In genomic region chr15:88890751-88891675, GRCm38 (mm10) we compare ENCODE assay signal across 8 mouse cellular contexts. TPM values are rescaled to one million over a fixed set of nuclear protein-coding genes. Genes with fewer than 3 reads are reported as not detected.
DNase-seq lines count a peak whose midpoint lies in the region; ATAC-seq lines count a peak whose summit lies in the region.

No protein-coding gene starts in this region.

- no peaks in the 10 kb centered on the region for H3K9me3 ChIP-seq in hindbrain, embryonic 12.5 days (replicated peaks)

- DNase-seq in R1 (ENCODE audit: low read depth, low spot score) = peak; percentile 99
- DNase-seq in cerebellum, adult 9-10 months = peak; percentile 88
- DNase-seq in layer of hippocampus, postnatal 14 days (ENCODE audit: low spot score in 2 of 2) = peak; percentile 43 to 68
- peak; percentile 89 for DNase-seq in lung, postnatal 10 days
- DNase-seq in retina, adult 2 months (ENCODE audit: low read depth, low spot score) = peak; percentile 9
- peak; percentile 48 for DNase-seq in thymus, postnatal 25 days

- H3K36me3 ChIP-seq in hindbrain, embryonic 12.5 days = no peaks in the 10 kb centered on the region

- H3K27ac ChIP-seq in hindbrain, embryonic 12.5 days = 0 out of 2 replicates have a peak overlapping the region, but pooled peaks have one; percentile 52

- peak overlapping the region; percentile 47 for H3K4me3 ChIP-seq in hindbrain, embryonic 12.5 days

- ATAC-seq in frontal cortex, adult (ENCODE audit: low TSS enrichment) = peak; percentile 89
- peak; percentile 91 for ATAC-seq in hindbrain, embryonic 12.5 days (ENCODE audit: low FRiP score)

- peaks cover 14% of the 10 kb centered on the region for H3K4me1 ChIP-seq in hindbrain, embryonic 12.5 days

- H3K27me3 ChIP-seq in hindbrain, embryonic 12.5 days = peaks cover 25% of the 10 kb centered on the region

- WGBS in hindbrain, embryonic 12.5 days = 2% methylated on average over 36 of the region's 41 CpGs

- peak overlapping the region; percentile 89 for H3K4me2 ChIP-seq in hindbrain, embryonic 12.5 days (replicated peaks)

- H3K9ac ChIP-seq in hindbrain, embryonic 12.5 days = peak overlapping the region; percentile 72

RNA-seq across cellular contexts. Expression of gene Pim3, which starts 29.0 kb away (rescaled TPM):
- 45.3 and 48.0 TPM in 2 replicates for polyA plus RNA-seq in hindbrain, embryonic 12.5 days (2016; fragmentation: Nextera tagmentation; extraction: Ambion mirVana)
- total RNA-seq in layer of hippocampus, postnatal 14 days (2021) = 10 to 100 TPM; 40.8 to 48.4 TPM

Comparison
In these comparisons a context has a peak if more than half of its experiments do, and no peak if none do; other contexts are left out.
1. Peak in every context shown above with its lines: DNase-seq, ATAC-seq, H3K4me3 ChIP-seq and H3K27ac ChIP-seq.
2. DNase-seq: peak in every context shown above with its lines; median percentile 99 in R1; 89 in lung, postnatal 10 days; 88 in cerebellum, adult 9-10 months; 56 in layer of hippocampus, postnatal 14 days; 48 in thymus, postnatal 25 days; 9 in retina, adult 2 months.